Mouse (Mus musculus) C2C12 (cell line): ENCODE data around the gene Zp1.

Experiments used
- CEBPB ChIP-seq: IDR thresholded peaks from one replicate; pipeline ENCODE4 v1.6.1; 2011; ENCODE audit warnings: low read depth, mild to moderate bottlenecking, control low read depth, moderate library complexity
- CTCF ChIP-seq: IDR thresholded peaks from one replicate; pipeline ENCODE4 v1.5.1; 2011; ENCODE audit not compliant: control insufficient read depth, insufficient read depth, insufficient read length
- FOSL1 ChIP-seq: IDR thresholded peaks from one replicate; pipeline ENCODE4 v1.8.0; 2011; ENCODE audit warnings: mild to moderate bottlenecking, low read length; ENCODE audit not compliant: poor library complexity, insufficient read depth, severe bottlenecking
- MAX ChIP-seq: IDR thresholded peaks from one replicate; pipeline ENCODE4 v1.6.1; 2011; ENCODE audit warnings: mild to moderate bottlenecking, control low read depth
- MYOD1 ChIP-seq: IDR thresholded peaks from one replicate; pipeline ENCODE4 v1.6.1; 2011; ENCODE audit warnings: low read depth; ENCODE audit not compliant: control insufficient read depth, insufficient read length
- MYOG ChIP-seq: IDR thresholded peaks from one replicate; pipeline ENCODE4 v1.6.1; 2011; ENCODE audit not compliant: control insufficient read depth, insufficient read length; ENCODE audit errors: extremely low read depth
- USF1 ChIP-seq: IDR thresholded peaks from one replicate; pipeline ENCODE4 v1.6.1; 2011; ENCODE audit warnings: low read depth, mild to moderate bottlenecking, control low read depth, moderate library complexity

DNA sequence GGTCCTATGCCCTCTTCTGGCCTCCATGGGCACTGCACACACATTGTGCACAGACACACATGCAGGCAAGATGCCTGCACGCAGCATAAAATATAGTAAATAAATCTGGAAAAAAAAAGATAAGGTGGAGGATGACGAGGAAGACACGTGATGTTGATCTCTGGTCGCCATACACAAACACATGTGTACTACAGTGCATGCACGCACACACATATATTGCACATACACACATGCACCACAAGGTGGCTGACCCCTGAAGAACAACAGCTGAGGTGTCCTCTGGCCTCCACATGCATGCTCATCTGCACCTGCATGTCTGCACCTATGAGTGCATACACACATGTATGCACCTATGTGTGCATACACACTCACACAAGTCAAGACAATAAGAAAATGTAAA is 15.6 kb upstream of the Zp1 start:
- TF ChIP-seq CTCF (no peak), MYOD1 (no peak), USF1 (no peak), MAX (no peak), MYOG (no peak), CEBPB (no peak), FOSL1 (no peak)
